Mouse (Mus musculus): ENCODE measurements around the gene Slc35b1. TPM values are rescaled to one million over a fixed set of nuclear protein-coding genes. Genes with fewer than 3 reads are reported as not detected.
"Not testable (repeated sequence)": the region's sequence is repeated elsewhere in the genome, so short reads cannot be mapped to it uniquely, and the experiment has no call there.

Gene Slc35b1
- total RNA-seq, 2 experiments from 2014 or later = 57.1 to 60.5 TPM

- peak; percentile 29 for DNase-seq
Observed at GRCm38 (mm10) chr11:95396548-95396947, 12.1 kb downstream of the Slc35b1 start.

- peak; percentile 87 for DNase-seq
Observed at GRCm38 (mm10) chr11:95397843-95398835, 13.6 kb downstream of the Slc35b1 start.

- DNase-seq = no peak
Observed at GRCm38 (mm10) chr11:95399520-95400020, 15.1 kb downstream of the Slc35b1 start.

- DNase-seq = no peak
Observed at GRCm38 (mm10) chr11:95401568-95401967, 17.1 kb downstream of the Slc35b1 start.

- DNase-seq = peak; percentile 27
Observed at GRCm38 (mm10) chr11:95402196-95402595, 17.7 kb downstream of the Slc35b1 start.

GRCm38 (mm10) chr11:95402658-95403101 lies 18.2 kb downstream of the Slc35b1 start:
- DNase-seq = peak; percentile 59

GRCm38 (mm10) chr11:95403382-95404340 lies 19.2 kb downstream of the Slc35b1 start:
- DNase-seq = no peak

- DNase-seq = peak; percentile 31
Observed at GRCm38 (mm10) chr11:95405771-95406170, 21.3 kb downstream of the Slc35b1 start.

GRCm38 (mm10) chr11:95406398-95406797 lies 21.9 kb downstream of the Slc35b1 start:
- DNase-seq = not testable (repeated sequence)

GRCm38 (mm10) chr11:95409450-95410112 lies 25.1 kb downstream of the Slc35b1 start:
- no peak for DNase-seq

- DNase-seq = no peak
Observed at GRCm38 (mm10) chr11:95411453-95412013, 27.0 kb downstream of the Slc35b1 start.

- no peak for DNase-seq
Observed at GRCm38 (mm10) chr11:95412615-95413014, 28.1 kb downstream of the Slc35b1 start.

GRCm38 (mm10) chr11:95413641-95414535 lies 29.4 kb downstream of the Slc35b1 start, which contains the start of gene Spop:
Gene Spop, plus strand, starts transcription at chr11:95414080.
- DNase-seq = peak; percentile 96

- peak; percentile 99 for DNase-seq
Observed at GRCm38 (mm10) chr11:95414536-95415161, 30.2 kb downstream of the Slc35b1 start.

GRCm38 (mm10) chr11:95415931-95416330 lies 31.4 kb downstream of the Slc35b1 start:
- DNase-seq = no peak

- no peak for DNase-seq
Observed at GRCm38 (mm10) chr11:95417341-95417740, 32.8 kb downstream of the Slc35b1 start.

- DNase-seq = no peak
Observed at GRCm38 (mm10) chr11:95420880-95421435, 36.5 kb downstream of the Slc35b1 start.

GRCm38 (mm10) chr11:95423505-95423904 lies 39.0 kb downstream of the Slc35b1 start:
- no peak for DNase-seq

GRCm38 (mm10) chr11:95431344-95431743 lies 46.9 kb downstream of the Slc35b1 start:
- DNase-seq = no peak
